Mouse (Mus musculus) cerebellum, adult 2 months (tissue): Measurements from ENCODE around the gene Wdr62. TPM values are rescaled to one million over a fixed set of nuclear protein-coding genes. Genes with fewer than 3 reads are reported as not detected.

Experiments
- DNase-seq, 2 experiments: peaks; one replicate each; pipeline ENCODE4 v3.0.0; 2021
- H3K27ac ChIP-seq: fragments of 200-500 bp; 2 replicates; pipeline ENCODE4 v1.5.1; 2012; ENCODE audit warnings: low read length, control low read depth, inconsistent platforms; ENCODE audit not compliant: insufficient read depth
- H3K27me3 ChIP-seq: fragments of 200-500 bp; 2 replicates; pipeline ENCODE4 v1.6.1; 2012; ENCODE audit warnings: inconsistent platforms, mild to moderate bottlenecking, low read length, moderate library complexity; ENCODE audit not compliant: control insufficient read depth, insufficient read depth
- H3K4me1 ChIP-seq: fragments of 200-500 bp; 2 replicates; pipeline ENCODE4 v1.6.1; 2011; ENCODE audit warnings: low read length; ENCODE audit not compliant: control insufficient read depth, insufficient read depth
- H3K4me3 ChIP-seq: fragments of 200-500 bp; replicated peaks from 2 replicates; pipeline ENCODE3; 2011; ENCODE audit warnings: mild to moderate bottlenecking, low read depth, low read length, control low read depth; ENCODE audit not compliant: insufficient read depth
- CTCF ChIP-seq: fragments of 200-500 bp; IDR thresholded peaks from 2 replicates; pipeline ENCODE4 v1.5.1; 2011; ENCODE audit warnings: low read depth, mild to moderate bottlenecking, control low read depth, low read length, moderate library complexity, borderline replicate concordance; ENCODE audit not compliant: insufficient read depth
- POLR2A ChIP-seq: fragments of 200-500 bp; IDR thresholded peaks from 2 replicates; pipeline ENCODE4 v1.6.1; 2011; ENCODE audit warnings: low read length, control low read depth, borderline replicate concordance; ENCODE audit not compliant: insufficient read depth
- WGBS: fragments of 180-500 bp; shearing (Covaris S2); methylation state at CpG from one replicate; pipeline ENCODE4 v1.1.7; 2018; 5-methylcytosine and 5-hydroxymethylcytosine counted together
- polyA plus RNA-seq: library from polyadenylated mRNA; depleted of rRNA; stranded (reverse); fragments of >200 nt; gene quantifications from 2 replicates; pipeline ENCODE4 v1.2.3, GENCODE M21; 2012; rRNA removed

The Wdr62 gene
- polyA plus RNA-seq, 1 experiment: 3.8 TPM

DNA sequence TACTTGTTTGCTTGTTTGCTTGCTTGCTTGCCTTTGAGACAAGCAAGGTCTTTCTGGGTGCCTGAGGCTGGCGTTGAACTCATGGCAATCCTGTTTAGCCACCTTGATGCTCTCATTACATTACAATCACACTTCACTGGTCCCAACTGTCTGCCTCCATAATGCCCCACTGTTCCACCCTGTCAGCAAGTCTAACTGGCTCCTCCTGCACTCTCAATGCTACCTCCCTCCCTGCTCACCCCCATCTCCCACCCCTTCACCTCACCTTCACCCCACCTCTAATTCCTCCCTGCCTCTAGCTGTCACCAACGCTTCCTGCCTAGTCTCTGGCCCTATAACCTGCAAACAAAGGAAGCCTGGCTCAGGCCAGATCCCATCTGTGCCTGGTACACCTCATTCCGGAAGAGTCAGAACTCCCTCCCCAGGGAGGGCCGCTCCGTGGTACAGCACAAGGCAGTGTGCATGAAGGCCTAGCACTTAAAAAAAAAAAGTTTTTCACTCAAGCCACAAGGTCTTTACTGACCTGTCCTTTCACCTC, 82.6 kb downstream of the Wdr62 start:
- peak in 1 of 2 experiments; percentile 60 for DNase-seq
- Histone ChIP-seq H3K27me3 (no peaks in the 10 kb centered on the region), H3K4me1 (peaks cover 30% of the 10 kb centered on the region), H3K4me3 (no peak overlapping the region), H3K27ac (peak overlapping the region; percentile 37)
- 27% methylated on average over 5 of the region's 5 CpGs for WGBS
- TF ChIP-seq POLR2A (no peak), CTCF (no peak)

GRCm38 (mm10) chr7:30196171-30196570, 84.0 kb downstream of the Wdr62 start:
- no peaks in the 10 kb centered on the region for H3K27me3 ChIP-seq
- 80% methylated on average over 6 of the region's 6 CpGs for WGBS
- H3K4me3 ChIP-seq: no peak overlapping the region
- DNase-seq: no peak
- TF ChIP-seq POLR2A (no peak), CTCF (no peak)
- peaks cover 28% of the 10 kb centered on the region for H3K4me1 ChIP-seq
- H3K27ac ChIP-seq: no peak overlapping the region

- no peaks in the 10 kb centered on the region for H3K27me3 ChIP-seq
- H3K4me1 ChIP-seq: peaks cover 28% of the 10 kb centered on the region
- DNase-seq: no peak
- TF ChIP-seq POLR2A (no peak), CTCF (no peak)
- no peak overlapping the region for H3K27ac ChIP-seq
- WGBS: 76% methylated on average over 6 of the region's 6 CpGs
- H3K4me3 ChIP-seq: no peak overlapping the region
Observed at GRCm38 (mm10) chr7:30195461-30195860, 84.8 kb downstream of the Wdr62 start.

DNA sequence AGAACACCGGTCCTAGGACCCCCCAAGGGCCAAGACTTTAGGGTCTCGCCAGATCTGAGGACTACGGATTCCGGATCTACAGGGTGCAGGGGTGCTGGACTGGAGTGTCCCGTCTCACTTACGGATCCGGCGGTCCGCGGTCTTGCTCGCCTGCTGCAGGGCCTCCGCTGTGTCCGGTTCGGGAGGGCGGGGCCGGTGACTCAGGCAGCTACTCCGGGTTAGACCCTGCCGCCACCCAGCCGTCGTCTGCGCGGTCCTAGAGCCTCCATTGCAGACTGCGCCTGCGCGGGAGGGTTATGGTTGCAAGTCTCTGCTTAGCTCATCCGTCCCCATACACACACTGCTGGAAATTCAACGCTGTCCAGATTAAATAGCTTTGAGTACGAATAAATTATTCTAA, 85.3 kb downstream of the Wdr62 start:
- no peaks in the 10 kb centered on the region for H3K27me3 ChIP-seq
- H3K4me3 ChIP-seq: peak overlapping the region; percentile 90
- TF ChIP-seq POLR2A (peak; percentile 84), CTCF (no peak)
- under 1% methylated on average over 28 of the region's 28 CpGs for WGBS
- H3K27ac ChIP-seq: peak overlapping the region; percentile 89
- peaks cover 22% of the 10 kb centered on the region for H3K4me1 ChIP-seq
- peak; percentile 96 to 98 for DNase-seq

DNA sequence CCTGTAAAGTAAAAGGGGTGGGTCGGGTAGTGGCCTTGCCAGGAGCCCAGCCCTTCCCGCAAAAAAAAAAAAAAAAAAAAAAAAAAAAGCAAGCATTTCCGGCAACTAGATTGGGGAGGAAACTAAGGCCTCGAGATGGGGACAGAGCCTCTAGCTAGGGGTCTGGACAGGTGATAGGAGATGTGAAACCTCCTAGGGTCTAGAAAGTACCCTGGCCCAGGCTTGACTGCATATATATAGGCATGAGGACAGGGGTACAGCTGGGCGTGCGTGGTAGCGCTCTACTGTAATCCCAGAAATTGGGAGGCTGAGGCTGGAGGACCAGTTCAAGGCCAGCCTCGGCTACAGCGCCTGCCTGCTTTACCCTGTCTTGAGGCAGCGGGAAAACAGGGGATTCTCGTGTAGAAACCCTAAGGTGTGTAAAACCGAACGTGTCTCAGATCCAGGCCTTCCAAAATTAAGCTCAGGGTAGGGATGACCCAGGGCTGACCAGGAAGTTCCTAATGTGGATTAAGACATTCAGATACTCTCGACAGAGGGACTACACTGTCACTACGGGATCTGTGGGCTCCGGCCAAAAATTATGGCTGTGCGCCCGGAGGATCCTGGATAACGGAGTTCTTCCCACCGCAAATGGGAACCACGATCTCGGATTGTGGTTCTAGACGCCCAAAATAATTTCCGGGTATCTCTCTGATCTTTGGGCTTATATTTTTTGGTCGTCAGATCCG, 86.0 kb downstream of the Wdr62 start:
- TF ChIP-seq CTCF: no peak
- TF ChIP-seq POLR2A: no peak
- WGBS: under 1% methylated on average over 26 of the region's 26 CpGs
- H3K4me1 ChIP-seq: peaks cover 20% of the 10 kb centered on the region
- H3K27ac ChIP-seq: peak overlapping the region; percentile 89
- H3K27me3 ChIP-seq: no peaks in the 10 kb centered on the region
- DNase-seq: peak; percentile 72 to 75
- peak overlapping the region; percentile 90 for H3K4me3 ChIP-seq

DNA sequence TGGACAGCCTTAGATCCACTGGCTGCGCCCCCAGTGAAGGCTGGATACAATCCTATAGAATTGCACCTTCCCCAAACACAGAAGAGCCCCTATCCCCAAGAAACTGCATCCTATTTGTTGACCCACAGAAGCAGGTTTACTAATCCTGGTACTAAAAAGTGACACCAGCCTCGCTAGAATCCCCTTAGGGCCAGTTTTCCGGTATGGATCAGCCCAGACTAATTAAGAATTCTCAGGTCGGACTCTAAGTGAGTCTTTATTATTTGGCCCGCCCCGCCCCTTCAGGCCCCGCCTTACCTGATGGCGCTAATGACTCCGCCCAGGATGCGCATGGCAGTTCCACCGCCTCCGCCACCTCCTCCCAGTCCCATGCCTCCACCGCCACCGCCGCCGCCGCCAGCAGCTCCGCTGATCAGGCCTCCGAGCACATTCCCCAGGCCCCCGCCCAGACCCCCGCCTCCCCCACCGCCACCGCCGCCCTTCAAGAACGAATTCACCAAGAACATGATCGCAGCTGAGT, 86.6 kb downstream of the Wdr62 start:
- Histone ChIP-seq H3K4me1 (peaks cover 25% of the 10 kb centered on the region), H3K27ac (no peak overlapping the region), H3K4me3 (peak overlapping the region; percentile 90), H3K27me3 (no peaks in the 10 kb centered on the region)
- WGBS: 3% methylated on average over 26 of the region's 26 CpGs
- TF ChIP-seq POLR2A: peak; percentile 51
- no peak for TF ChIP-seq CTCF
- peak; percentile 89 for DNase-seq

- Histone ChIP-seq H3K27me3 (no peaks in the 10 kb centered on the region), H3K27ac (no peak overlapping the region), H3K4me1 (peaks cover 30% of the 10 kb centered on the region), H3K4me3 (peak overlapping the region; percentile 14)
- 28% methylated on average over 9 of the region's 9 CpGs for WGBS
- DNase-seq: no peak
- TF ChIP-seq CTCF (no peak), POLR2A (no peak)
Observed at GRCm38 (mm10) chr7:30193013-30193412, 87.2 kb downstream of the Wdr62 start.

GRCm38 (mm10) chr7:30192088-30192487, 88.1 kb downstream of the Wdr62 start:
- WGBS: 90% methylated on average over 12 of the region's 12 CpGs

More at GRCm38 (mm10) chr7:30192088-30192487, 88.1 kb downstream of the Wdr62 start:
- Histone ChIP-seq H3K27ac (no peak overlapping the region), H3K4me1 (peaks cover 29% of the 10 kb centered on the region), H3K4me3 (no peak overlapping the region), H3K27me3 (no peaks in the 10 kb centered on the region)
- no peak for DNase-seq
- TF ChIP-seq POLR2A (no peak), CTCF (no peak)

Other genes with a start within 250 kb of the Wdr62 start
- gene Zfp14, start 229.0 kb downstream of the Wdr62 start, polyA plus RNA-seq: 14.8 and 18.3 TPM in 2 replicates
- 2.7 and 2.9 TPM in 2 replicates for gene Zfp82, start 207.5 kb downstream of the Wdr62 start, polyA plus RNA-seq
- 0.27 and 0.65 TPM in 2 replicates for gene Gm26920, start 190.0 kb downstream of the Wdr62 start, polyA plus RNA-seq
- gene Zfp566, start 189.9 kb downstream of the Wdr62 start, polyA plus RNA-seq: 5.5 and 6.1 TPM in 2 replicates
- gene Zfp260, start 185.6 kb downstream of the Wdr62 start, polyA plus RNA-seq: 46.3 and 46.6 TPM in 2 replicates
- 7.1 and 8.3 TPM in 2 replicates for gene Zfp382, start 158.5 kb downstream of the Wdr62 start, polyA plus RNA-seq
- gene Zfp146, start 110.7 kb downstream of the Wdr62 start, polyA plus RNA-seq: 37.6 and 38.0 TPM in 2 replicates
- 24.7 and 32.0 TPM in 2 replicates for gene Cox7a1, start 96.3 kb downstream of the Wdr62 start, polyA plus RNA-seq
- 463 and 475 TPM in 2 replicates for gene Capns1, start 81.6 kb downstream of the Wdr62 start, polyA plus RNA-seq
- 167 and 182 TPM in 2 replicates for gene Polr2i, start 48.5 kb downstream of the Wdr62 start, polyA plus RNA-seq
- gene Tbcb, start 48.1 kb downstream of the Wdr62 start, polyA plus RNA-seq: 134 and 147 TPM in 2 replicates
- gene Ovol3, start 44.7 kb downstream of the Wdr62 start, polyA plus RNA-seq: not detected in 2 replicates
- 0.16 TPM in 1 of 2 replicates, not detected in the other for gene Thap8, start 325 bp downstream of the Wdr62 start, polyA plus RNA-seq
- gene Clip3, start 11.3 kb upstream of the Wdr62 start, polyA plus RNA-seq: 726 and 810 TPM in 2 replicates
- gene Alkbh6, start 28.3 kb upstream of the Wdr62 start, polyA plus RNA-seq: 197 and 214 TPM in 2 replicates
- gene Syne4, start 34.4 kb upstream of the Wdr62 start, polyA plus RNA-seq: 63.4 and 63.8 TPM in 2 replicates
- gene E130208F15Rik, start 41.3 kb upstream of the Wdr62 start, polyA plus RNA-seq: 0.57 and 0.73 TPM in 2 replicates
- gene Sdhaf1, start 43.5 kb upstream of the Wdr62 start, polyA plus RNA-seq: 21.9 and 23.8 TPM in 2 replicates
- 20.4 and 22.1 TPM in 2 replicates for gene Lrfn3, start 82.4 kb upstream of the Wdr62 start, polyA plus RNA-seq
- gene Tyrobp, start 133.3 kb upstream of the Wdr62 start, polyA plus RNA-seq: 23.5 and 32.5 TPM in 2 replicates
- gene Hcst, start 139.4 kb upstream of the Wdr62 start, polyA plus RNA-seq: 0.34 and 0.84 TPM in 2 replicates
- gene Nfkbid, start 141.3 kb upstream of the Wdr62 start, polyA plus RNA-seq: 5.1 and 5.4 TPM in 2 replicates
- 782 and 892 TPM in 2 replicates for gene Aplp1, start 165.1 kb upstream of the Wdr62 start, polyA plus RNA-seq
- gene Kirrel2, start 177.3 kb upstream of the Wdr62 start, polyA plus RNA-seq: 2.7 TPM in 2 replicates
- 0.43 and 0.56 TPM in 2 replicates for gene Nphs1, start 177.9 kb upstream of the Wdr62 start, polyA plus RNA-seq
- not detected in 2 replicates for gene Prodh2, start 213.2 kb upstream of the Wdr62 start, polyA plus RNA-seq